Mouse (Mus musculus): ENCODE measurements at regions not wholly inside any gene's neighbourhood (a gene's known extent, or its start where the extent isn't known, plus 50 kb on each side); places are given as distances from the start of the nearest gene placed in this dataset.

DNA sequence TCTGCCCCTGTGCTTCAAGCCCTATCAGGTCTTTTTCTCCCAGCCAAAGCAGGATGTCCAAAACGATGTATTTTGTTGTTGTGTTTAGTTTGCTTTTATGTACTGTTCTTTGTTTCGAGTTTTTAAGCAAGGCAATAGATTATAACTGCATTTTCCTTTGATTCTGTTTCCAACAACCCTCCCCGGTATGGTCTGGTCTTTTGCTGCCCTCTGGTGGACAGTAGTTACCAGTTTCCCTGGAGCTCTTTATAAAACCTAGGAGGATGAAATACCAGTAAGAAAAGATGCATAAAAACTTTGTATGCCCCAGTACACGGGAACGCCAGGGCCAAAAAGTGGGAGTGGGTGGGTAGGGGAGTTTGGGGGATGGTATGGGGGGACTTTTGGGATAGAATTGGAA, 73.9 kb upstream of the Itm2a start:
- peak in 1 of 2 experiments; percentile 42 for DNase-seq (ENCODE audit: low spot score in 2 of 2)

DNA sequence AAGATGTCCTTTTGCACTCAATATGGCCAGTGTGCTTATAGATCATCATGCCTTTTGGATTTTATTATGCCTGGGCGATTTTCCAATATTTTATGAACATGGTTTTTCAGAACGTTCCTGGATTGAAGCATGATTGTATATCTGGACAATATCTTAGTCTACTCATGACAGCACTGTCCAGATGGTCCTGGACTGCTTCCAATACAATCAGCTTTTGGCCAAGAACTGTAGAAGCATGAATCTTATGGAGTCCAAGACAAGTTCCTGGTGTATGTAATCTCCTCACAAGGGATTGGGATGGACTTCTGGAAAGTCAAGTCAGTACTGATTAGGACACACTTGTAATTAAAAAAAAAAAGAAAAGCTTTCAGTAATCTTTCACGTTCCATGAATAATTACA, 66.1 kb upstream of the Itm2a start:
- no peak for DNase-seq (ENCODE audit: low spot score in 2 of 2)

Measured in spleen, postnatal 10 days (tissue).